Mouse (Mus musculus) forelimb bud, embryonic 11.5 days (tissue): ENCODE results near the gene Gm29106.
"Not testable (repeated sequence)": the region's sequence is repeated elsewhere in the genome, so short reads cannot be mapped to it uniquely, and the experiment has no call there.

ENCODE experiments used
- DNase-seq: peaks from one replicate; pipeline ENCODE4 v3.0.0-alpha.2; 2012; ENCODE audit warnings: low read depth, low spot score

The Gm29106 gene

GRCm38 (mm10) chr1:118176242-118176641, at the start of gene Gm29106:
Gm29106 (plus strand) TSS chr1:118176542.
- DNase-seq: not testable (repeated sequence)

DNA sequence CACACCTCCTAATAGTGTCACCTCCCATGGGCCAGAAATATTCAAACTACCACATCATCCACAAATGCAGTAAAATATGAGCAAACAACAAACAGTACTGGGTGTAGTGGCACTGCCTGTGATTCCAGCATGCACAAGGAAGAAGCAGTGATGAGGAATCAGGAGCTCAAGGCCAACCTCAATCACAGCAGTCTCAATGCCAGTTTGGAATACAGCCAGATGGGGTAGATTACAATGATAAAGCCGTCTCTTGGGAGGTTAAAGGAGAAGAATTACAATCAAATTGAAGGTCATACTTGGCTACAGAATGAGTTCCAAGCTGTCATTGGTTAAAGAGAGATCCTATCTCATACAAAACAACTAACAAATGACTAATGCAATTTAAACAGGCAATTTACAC, 52.2 kb downstream of the Gm29106 start:
- DNase-seq: no peak

GRCm38 (mm10) chr1:118236032-118236431, 59.7 kb downstream of the Gm29106 start:
- no peak for DNase-seq
